Mouse (Mus musculus) hindbrain, postnatal 0 days (tissue): ENCODE data around the gene Gpr183. TPM values are rescaled to one million over a fixed set of nuclear protein-coding genes. Genes with fewer than 3 reads are reported as not detected.

ENCODE experiments used
- ATAC-seq: fragments of 200-750 bp; cut with Nextera tagmentation; 2 replicates; pipeline ENCODE4 v1.8.0; 2017; ENCODE audit warnings: mild to moderate bottlenecking, moderate TSS enrichment, moderate library complexity
- DNase-seq: peaks from one replicate; pipeline ENCODE4 v3.0.0-alpha.2; 2015; ENCODE audit warnings: low spot score
- H3K27ac ChIP-seq: fragments of 300-500 bp; sonication (generic); 2 replicates; pipeline ENCODE4 v1.5.1; 2014; ENCODE audit warnings: mild to moderate bottlenecking
- H3K27me3 ChIP-seq: fragments of 300-500 bp; sonication (generic); 2 replicates; pipeline ENCODE4 v1.6.1; 2014; ENCODE audit warnings: low read length, mixed read lengths; ENCODE audit not compliant: insufficient read depth
- H3K36me3 ChIP-seq: fragments of 300-500 bp; sonication (generic); 2 replicates; pipeline ENCODE4 v1.6.1; 2014; ENCODE audit warnings: low read length, mixed read lengths; ENCODE audit not compliant: insufficient read depth
- H3K4me1 ChIP-seq: fragments of 300-500 bp; sonication (generic); 2 replicates; pipeline ENCODE4 v1.6.1; 2014; ENCODE audit warnings: antibody characterized with exemption, low read length, mixed read lengths; ENCODE audit not compliant: insufficient read depth
- H3K4me2 ChIP-seq: fragments of 300-500 bp; sonication (generic); 2 replicates; pipeline ENCODE4 v1.6.1; 2014; ENCODE audit warnings: low read depth, mild to moderate bottlenecking, low read length, moderate library complexity, mixed read lengths
- H3K4me3 ChIP-seq: fragments of 300-500 bp; sonication (generic); 2 replicates; pipeline ENCODE4 v1.5.1; 2014; ENCODE audit warnings: low read length
- H3K9ac ChIP-seq: fragments of 300-500 bp; sonication (generic); replicated peaks from 2 replicates; pipeline ENCODE4 v1.6.1; 2014; ENCODE audit warnings: mild to moderate bottlenecking, low read length, moderate library complexity, mixed read lengths
- H3K9me3 ChIP-seq: fragments of 300-500 bp; sonication (generic); 2 replicates; pipeline ENCODE4 v1.6.1; 2016; ENCODE audit warnings: low read length, mixed read lengths
- CTCF ChIP-seq: IDR thresholded peaks from 2 replicates; pipeline ENCODE4 v1.5.1; 2016; ENCODE audit warnings: antibody characterized with exemption, control low read depth, low read depth
- WGBS: fragments of 180-500 bp; shearing (Covaris S2); extraction: QIAGEN DNeasy Blood & Tissue Kit; methylation state at CpG from one replicate; pipeline ENCODE4 v1.1.7; 2014; 5-methylcytosine and 5-hydroxymethylcytosine counted together
- polyA plus RNA-seq: library from polyadenylated mRNA; unstranded; fragments of >200 nt; fragmentation: Nextera tagmentation; extraction: Ambion mirVana; gene quantifications from 2 replicates; pipeline ENCODE4 v1.2.1, GENCODE M21; 2015
- total RNA-seq: library from RNA; depleted of rRNA; stranded (reverse); fragments of >200 nt; gene quantifications from 2 replicates; pipeline ENCODE4 v1.2.3, GENCODE M21; 2014

Gpr183 gene
- total and polyA plus RNA-seq, 2 experiments from 2014 or later = 0.56 to 1.3 TPM

GRCm38 (mm10) chr14:121962128-121962890 lies 2.7 kb downstream of the Gpr183 start:
- H3K4me2 ChIP-seq = no peak overlapping the region
- H3K9me3 ChIP-seq = no peaks in the 10 kb centered on the region
- no peak overlapping the region for H3K9ac ChIP-seq
- ATAC-seq (no peak), DNase-seq (no peak)
- no peaks in the 10 kb centered on the region for H3K4me1 ChIP-seq
- H3K36me3 ChIP-seq = no peaks in the 10 kb centered on the region
- WGBS = 73% methylated on average over 14 of the region's 14 CpGs
- H3K27ac ChIP-seq = no peak overlapping the region; the same call in 1 of the 2 replicates
- TF ChIP-seq CTCF = no peak
- H3K27me3 ChIP-seq = no peaks in the 10 kb centered on the region
- H3K4me3 ChIP-seq = no peak overlapping the region

DNA sequence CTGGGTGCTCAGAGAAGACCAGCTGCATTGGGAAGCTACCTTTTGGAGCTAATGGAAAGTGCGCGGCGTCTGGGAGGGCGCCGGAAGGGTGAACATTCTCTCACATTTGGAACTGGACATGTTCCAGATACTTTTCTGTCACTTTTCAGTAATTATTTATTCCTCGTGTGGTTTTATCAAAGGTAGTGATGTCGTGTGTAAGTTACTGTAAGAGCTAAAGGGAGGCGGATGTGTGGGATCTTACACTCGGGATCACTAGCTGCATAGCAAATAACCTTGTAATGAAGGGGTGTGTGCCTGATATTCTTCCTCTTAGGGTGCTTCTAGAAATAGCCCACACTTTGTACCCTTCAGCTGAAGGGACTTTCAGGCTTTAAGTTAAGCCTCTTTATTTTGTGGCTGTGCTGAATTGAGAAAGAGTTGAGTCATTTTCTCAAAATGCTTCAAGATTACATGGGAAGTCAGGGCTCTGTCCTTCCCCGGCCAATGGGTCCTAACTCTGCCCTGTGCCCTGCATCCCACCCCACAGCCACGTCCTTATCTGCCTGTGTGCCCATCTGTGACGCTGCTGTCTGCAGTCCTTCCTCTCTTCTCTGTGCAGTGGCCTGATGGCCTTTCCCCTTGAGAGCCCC lies 3.4 kb downstream of the Gpr183 start:
- Histone ChIP-seq H3K27ac (no peak overlapping the region), H3K27me3 (no peaks in the 10 kb centered on the region), H3K4me3 (no peak overlapping the region), H3K9ac (no peak overlapping the region), H3K36me3 (no peaks in the 10 kb centered on the region), H3K4me1 (no peaks in the 10 kb centered on the region), H3K4me2 (no peak overlapping the region), H3K9me3 (no peaks in the 10 kb centered on the region)
- WGBS = 83% methylated on average over 12 of the region's 12 CpGs
- TF ChIP-seq CTCF = no peak
- ATAC-seq (no peak), DNase-seq (no peak)

GRCm38 (mm10) chr14:121960997-121961396 lies 4.0 kb downstream of the Gpr183 start:
- Histone ChIP-seq H3K27ac (no peak overlapping the region), H3K4me3 (no peak overlapping the region), H3K4me1 (no peaks in the 10 kb centered on the region), H3K36me3 (no peaks in the 10 kb centered on the region), H3K27me3 (no peaks in the 10 kb centered on the region), H3K9ac (no peak overlapping the region), H3K4me2 (no peak overlapping the region), H3K9me3 (no peaks in the 10 kb centered on the region)
- ATAC-seq = no peak
- WGBS = 78% methylated on average over 6 of the region's 6 CpGs
- DNase-seq = no peak
- TF ChIP-seq CTCF = no peak

GRCm38 (mm10) chr14:121960531-121960930 lies 4.5 kb downstream of the Gpr183 start:
- Histone ChIP-seq H3K9me3 (no peaks in the 10 kb centered on the region), H3K36me3 (no peaks in the 10 kb centered on the region), H3K4me2 (no peak overlapping the region), H3K4me3 (no peak overlapping the region), H3K27ac (no peak overlapping the region), H3K9ac (no peak overlapping the region), H3K4me1 (no peaks in the 10 kb centered on the region), H3K27me3 (no peaks in the 10 kb centered on the region)
- 81% methylated on average over 2 of the region's 2 CpGs for WGBS
- no peak for ATAC-seq
- DNase-seq = no peak
- TF ChIP-seq CTCF = no peak

- Histone ChIP-seq H3K4me1 (no peaks in the 10 kb centered on the region), H3K4me3 (no peak overlapping the region), H3K9ac (no peak overlapping the region), H3K4me2 (no peak overlapping the region), H3K9me3 (no peaks in the 10 kb centered on the region), H3K36me3 (no peaks in the 10 kb centered on the region), H3K27me3 (no peaks in the 10 kb centered on the region), H3K27ac (no peak overlapping the region)
- DNase-seq (no peak), ATAC-seq (no peak)
- WGBS = 89% methylated on average over 4 of the region's 4 CpGs
- TF ChIP-seq CTCF = no peak
Measured at GRCm38 (mm10) chr14:121960031-121960430, 5.0 kb downstream of the Gpr183 start.

GRCm38 (mm10) chr14:121959538-121959980 lies 5.4 kb downstream of the Gpr183 start:
- DNase-seq = no peak
- no peaks in the 10 kb centered on the region for H3K36me3 ChIP-seq
- ATAC-seq = no peak
- no peaks in the 10 kb centered on the region for H3K4me1 ChIP-seq
- 91% methylated on average over 3 of the region's 3 CpGs for WGBS
- no peak overlapping the region for H3K4me3 ChIP-seq
- H3K9me3 ChIP-seq = no peaks in the 10 kb centered on the region
- H3K27ac ChIP-seq = no peak overlapping the region
- no peak overlapping the region for H3K9ac ChIP-seq
- H3K4me2 ChIP-seq = no peak overlapping the region
- no peaks in the 10 kb centered on the region for H3K27me3 ChIP-seq
- TF ChIP-seq CTCF = no peak
